Mouse (Mus musculus) hindbrain, embryonic 14.5 days (tissue): ENCODE measurements around the gene Ptgdr2. TPM values are rescaled to one million over a fixed set of nuclear protein-coding genes. Genes with fewer than 3 reads are reported as not detected.

Experiments used
- ATAC-seq: fragments of 200-750 bp; cut with Nextera tagmentation; 2 replicates; pipeline ENCODE4 v1.8.0; 2017; ENCODE audit warnings: moderate number of reproducible peaks, mild to moderate bottlenecking, moderate TSS enrichment, moderate library complexity; ENCODE audit not compliant: low FRiP score
- DNase-seq: peaks from one replicate; pipeline ENCODE4 v3.0.0-alpha.2; 2015; ENCODE audit warnings: low spot score
- H3K27ac ChIP-seq: fragments of 300-500 bp; sonication (generic); 2 replicates; pipeline ENCODE4 v1.5.1; 2014; ENCODE audit warnings: mild to moderate bottlenecking, moderate library complexity
- H3K27me3 ChIP-seq: fragments of 300-500 bp; sonication (generic); 2 replicates; pipeline ENCODE4 v1.6.1; 2014; ENCODE audit warnings: mild to moderate bottlenecking, low read length, mixed read lengths; ENCODE audit not compliant: control insufficient read depth, insufficient read depth
- H3K36me3 ChIP-seq: fragments of 300-500 bp; sonication (generic); replicated peaks from 2 replicates; pipeline ENCODE4 v1.6.1; 2014; ENCODE audit not compliant: control insufficient read depth, insufficient read depth
- H3K4me1 ChIP-seq: fragments of 300-500 bp; sonication (generic); replicated peaks from 2 replicates; pipeline ENCODE4 v1.6.1; 2014; ENCODE audit warnings: antibody characterized with exemption, low read length, mixed read lengths; ENCODE audit not compliant: control insufficient read depth, insufficient read depth
- H3K4me2 ChIP-seq: fragments of 300-500 bp; sonication (generic); replicated peaks from 2 replicates; pipeline ENCODE4 v1.6.1; 2014; ENCODE audit warnings: mild to moderate bottlenecking, moderate library complexity
- H3K4me3 ChIP-seq: fragments of 300-500 bp; sonication (generic); replicated peaks from 2 replicates; pipeline ENCODE4 v1.5.1; 2014; ENCODE audit warnings: mild to moderate bottlenecking, low read length
- H3K9ac ChIP-seq: fragments of 300-500 bp; sonication (generic); 2 replicates; pipeline ENCODE4 v1.6.1; 2014
- H3K9me3 ChIP-seq: fragments of 300-500 bp; sonication (generic); 2 replicates; pipeline ENCODE4 v1.6.1; 2016; ENCODE audit warnings: low read length; ENCODE audit not compliant: control insufficient read depth
- WGBS: fragments of 180-500 bp; shearing (Covaris S2); extraction: QIAGEN DNeasy Blood & Tissue Kit; methylation state at CpG from one replicate; pipeline ENCODE4 v1.1.7; 2014; 5-methylcytosine and 5-hydroxymethylcytosine counted together
- polyA plus RNA-seq: library from polyadenylated mRNA; unstranded; fragments of >200 nt; fragmentation: Nextera tagmentation; extraction: Ambion mirVana; gene quantifications from 2 replicates; pipeline ENCODE4 v1.2.1, GENCODE M21; 2014

Gene Ptgdr2
- polyA plus RNA-seq: 0.23 and 0.24 TPM in 2 replicates

- no peak within 1 kb of the TSS for H3K4me2 ChIP-seq
- H3K4me1 ChIP-seq: peaks cover 11% of the 10 kb centered on the region
- ATAC-seq: no peak
- no peak for DNase-seq
- H3K9ac ChIP-seq: no peak within 1 kb of the TSS
- no peak within 1 kb of the TSS for H3K4me3 ChIP-seq
- H3K27me3 ChIP-seq: no peaks in the 10 kb centered on the region
- no peak within 1 kb of the TSS for H3K27ac ChIP-seq
- H3K9me3 ChIP-seq: no peaks in the 10 kb centered on the region
- WGBS: 58% methylated on average over 5 of the region's 5 CpGs
- peaks cover 6% of the 10 kb centered on the region for H3K36me3 ChIP-seq
Measured at GRCm38 (mm10) chr19:10937110-10937563, at the start of gene Ptgdr2. TSS of gene Ptgdr2 (plus strand) at chr19:10937160.

GRCm38 (mm10) chr19:10892201-10892600 lies 44.8 kb upstream of the Ptgdr2 start:
- no peak overlapping the region for H3K27ac ChIP-seq
- no peaks in the 10 kb centered on the region for H3K36me3 ChIP-seq
- no peaks in the 10 kb centered on the region for H3K27me3 ChIP-seq
- H3K4me1 ChIP-seq: peaks cover 17% of the 10 kb centered on the region
- no peak for DNase-seq
- no peak overlapping the region for H3K4me3 ChIP-seq
- H3K9ac ChIP-seq: no peak overlapping the region
- ATAC-seq: no peak
- 94% methylated on average over 3 of the region's 3 CpGs for WGBS
- no peaks in the 10 kb centered on the region for H3K9me3 ChIP-seq
- no peak overlapping the region for H3K4me2 ChIP-seq

DNA sequence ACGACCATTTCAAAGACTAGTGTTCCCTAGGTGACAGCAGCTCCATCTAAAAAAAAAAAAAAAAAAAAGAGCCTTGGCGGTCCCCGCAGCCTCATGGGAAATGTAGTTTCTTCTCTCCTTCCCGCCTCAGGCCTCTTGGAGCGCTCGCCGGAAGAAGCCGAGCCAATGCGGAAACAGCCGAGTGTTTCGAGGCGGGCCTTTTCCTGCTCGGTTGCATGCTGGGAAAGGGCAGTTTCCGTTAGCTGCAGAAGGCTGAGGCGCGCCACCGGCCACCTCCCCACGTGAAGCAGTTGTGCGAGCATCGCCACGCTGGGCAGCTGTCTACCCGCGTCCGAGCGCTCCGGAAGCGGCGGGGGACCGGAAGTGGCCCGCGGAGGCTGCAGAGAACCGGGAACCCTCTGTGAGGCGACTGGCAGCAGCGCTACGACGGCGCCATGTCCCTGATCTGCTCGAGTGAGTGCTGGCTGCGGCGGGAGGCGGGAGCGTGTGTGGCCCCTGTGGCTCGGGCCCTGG lies 41.9 kb upstream of the Ptgdr2 start, which contains the start of gene Prpf19:
Gene Prpf19 (plus strand): TSS at position 216 of the 513 bp plus-strand sequence.
- Histone ChIP-seq H3K27me3 (no peaks in the 10 kb centered on the region), H3K36me3 (peaks cover 25% of the 10 kb centered on the region), H3K9ac (peak within 1 kb of the TSS; percentile 84), H3K4me1 (peaks cover 17% of the 10 kb centered on the region), H3K4me2 (peak within 1 kb of the TSS; percentile 91), H3K27ac (peak within 1 kb of the TSS; percentile 91), H3K4me3 (peak within 1 kb of the TSS; percentile 84), H3K9me3 (no peaks in the 10 kb centered on the region)
- ATAC-seq: peak; percentile 97
- under 1% methylated on average over 43 of the region's 43 CpGs for WGBS
- DNase-seq: peak; percentile 98

- Histone ChIP-seq H3K4me3 (peak overlapping the region; percentile 84), H3K36me3 (peaks cover 31% of the 10 kb centered on the region), H3K9me3 (no peaks in the 10 kb centered on the region), H3K4me2 (peak overlapping the region; percentile 91), H3K27ac (peak overlapping the region; percentile 91), H3K9ac (peak overlapping the region; percentile 84), H3K4me1 (peaks cover 17% of the 10 kb centered on the region), H3K27me3 (no peaks in the 10 kb centered on the region)
- ATAC-seq (no peak), DNase-seq (no peak)
- 1% methylated on average over 16 of the region's 16 CpGs for WGBS
Measured at GRCm38 (mm10) chr19:10895708-10896107, 41.3 kb upstream of the Ptgdr2 start.

GRCm38 (mm10) chr19:10896849-10897248 lies 40.1 kb upstream of the Ptgdr2 start:
- 85% methylated on average over 7 of the region's 7 CpGs for WGBS
- H3K27me3 ChIP-seq: no peaks in the 10 kb centered on the region
- peaks cover 42% of the 10 kb centered on the region for H3K36me3 ChIP-seq
- H3K4me2 ChIP-seq: peak overlapping the region; percentile 91
- H3K9me3 ChIP-seq: no peaks in the 10 kb centered on the region
- H3K4me3 ChIP-seq: peak overlapping the region; percentile 84; the same call in 1 of the 2 replicates
- no peak for ATAC-seq
- H3K27ac ChIP-seq: no peak overlapping the region
- peaks cover 17% of the 10 kb centered on the region for H3K4me1 ChIP-seq
- no peak for DNase-seq
- H3K9ac ChIP-seq: no peak overlapping the region

- DNase-seq: no peak
Measured at GRCm38 (mm10) chr19:10897491-10897890, 39.5 kb upstream of the Ptgdr2 start.

GRCm38 (mm10) chr19:10900315-10900714 lies 36.6 kb upstream of the Ptgdr2 start:
- Histone ChIP-seq H3K27me3 (no peaks in the 10 kb centered on the region), H3K27ac (no peak overlapping the region), H3K4me3 (no peak overlapping the region), H3K9me3 (no peaks in the 10 kb centered on the region), H3K4me1 (peaks cover 13% of the 10 kb centered on the region), H3K4me2 (no peak overlapping the region), H3K36me3 (peaks cover 77% of the 10 kb centered on the region), H3K9ac (no peak overlapping the region)
- DNase-seq: no peak
- no peak for ATAC-seq
- 82% methylated on average over 6 of the region's 6 CpGs for WGBS

More at GRCm38 (mm10) chr19:10897491-10897890, 39.5 kb upstream of the Ptgdr2 start:
- no peak for ATAC-seq
- peaks cover 49% of the 10 kb centered on the region for H3K36me3 ChIP-seq
- H3K4me3 ChIP-seq: no peak overlapping the region
- no peak overlapping the region for H3K9ac ChIP-seq
- H3K9me3 ChIP-seq: no peaks in the 10 kb centered on the region
- no peaks in the 10 kb centered on the region for H3K27me3 ChIP-seq
- H3K4me1 ChIP-seq: peaks cover 17% of the 10 kb centered on the region
- no peak overlapping the region for H3K4me2 ChIP-seq
- H3K27ac ChIP-seq: no peak overlapping the region
- WGBS: 89% methylated on average over 8 of the region's 8 CpGs

- H3K4me2 ChIP-seq: no peak overlapping the region
- H3K36me3 ChIP-seq: peaks cover 84% of the 10 kb centered on the region
- no peaks in the 10 kb centered on the region for H3K27me3 ChIP-seq
- DNase-seq (no peak), ATAC-seq (no peak)
- H3K9me3 ChIP-seq: no peaks in the 10 kb centered on the region
- H3K4me3 ChIP-seq: no peak overlapping the region
- no peak overlapping the region for H3K27ac ChIP-seq
- 98% methylated on average over 5 of the region's 5 CpGs for WGBS
- no peak overlapping the region for H3K9ac ChIP-seq
- peaks cover 10% of the 10 kb centered on the region for H3K4me1 ChIP-seq
Measured at GRCm38 (mm10) chr19:10901046-10901445, 35.9 kb upstream of the Ptgdr2 start.

- DNase-seq (no peak), ATAC-seq (no peak)
- Histone ChIP-seq H3K27me3 (no peaks in the 10 kb centered on the region), H3K9ac (no peak overlapping the region), H3K4me3 (no peak overlapping the region), H3K36me3 (peaks cover 85% of the 10 kb centered on the region), H3K27ac (no peak overlapping the region), H3K4me1 (no peaks in the 10 kb centered on the region), H3K9me3 (no peaks in the 10 kb centered on the region), H3K4me2 (no peak overlapping the region)
- 93% methylated on average over 5 of the region's 5 CpGs for WGBS
Measured at GRCm38 (mm10) chr19:10904512-10904911, 32.4 kb upstream of the Ptgdr2 start.
